10 mouse cellular contexts compared by ENCODE assay signal in genomic region chr6:125320323-125320722, GRCm38 (mm10). TPM values are rescaled to one million over a fixed set of nuclear protein-coding genes. Genes with fewer than 3 reads are reported as not detected.
DNase-seq lines count a peak whose midpoint lies in the region; ATAC-seq and TF ChIP-seq lines count a peak whose summit lies in the region.
"Had no signal": no experiment of that assay in that cellular context is flagged by ENCODE, and none has a peak within 500 bp of the region (broad histone marks: within the 10 kb centered on the region; RNA-seq: fewer than 3 reads in every experiment).

Gene Scnn1a (plus strand): TSS chr6:125320659.

- WGBS in hindbrain, embryonic 13.5 days, result 82% methylated on average over 1 of the region's 1 CpGs
- 83% methylated on average over 1 of the region's 1 CpGs for WGBS in hindbrain, embryonic 16.5 days
- 79% methylated on average over 1 of the region's 1 CpGs for WGBS in embryonic facial prominence, embryonic 13.5 days
- 95% methylated on average over 1 of the region's 1 CpGs for WGBS in kidney, postnatal 0 days

- no peak within 1 kb of the TSS for H3K4me3 ChIP-seq in hindbrain, embryonic 13.5 days
- no peak within 1 kb of the TSS for H3K4me3 ChIP-seq in hindbrain, embryonic 16.5 days (ENCODE audit: low read length)
- H3K4me3 ChIP-seq in embryonic facial prominence, embryonic 13.5 days, result no peak within 1 kb of the TSS
- H3K4me3 ChIP-seq in kidney, postnatal 0 days (replicated peaks; ENCODE audit: low read depth, low read length), result peak within 1 kb of the TSS; percentile 19; the same call in 1 of the 2 replicates
- H3K4me3 ChIP-seq: erythroblast, embryonic 14.5 days had no signal

- no peaks in the 10 kb centered on the region for H3K36me3 ChIP-seq in hindbrain, embryonic 13.5 days
- no peaks in the 10 kb centered on the region for H3K36me3 ChIP-seq in hindbrain, embryonic 16.5 days (ENCODE audit: control insufficient read depth, insufficient read depth, low read length)
- H3K36me3 ChIP-seq in embryonic facial prominence, embryonic 13.5 days, result no peaks in the 10 kb centered on the region
- H3K36me3 ChIP-seq in kidney, postnatal 0 days (ENCODE audit: insufficient read depth, low read length), result no peaks in the 10 kb centered on the region

- H3K9ac ChIP-seq in hindbrain, embryonic 13.5 days, result peak within 1 kb of the TSS; percentile 13; the same call in 1 of the 2 replicates
- no peak within 1 kb of the TSS for H3K9ac ChIP-seq in hindbrain, embryonic 16.5 days (ENCODE audit: low read depth, low read length)
- H3K9ac ChIP-seq in embryonic facial prominence, embryonic 13.5 days, result 0 out of 2 replicates have a peak within 1 kb of the TSS, but pooled peaks have one; percentile 16
- H3K9ac ChIP-seq in kidney, postnatal 0 days (ENCODE audit: low read depth, low read length), result no peak within 1 kb of the TSS

- H3K4me2 ChIP-seq in hindbrain, embryonic 13.5 days, result no peak within 1 kb of the TSS
- H3K4me2 ChIP-seq in hindbrain, embryonic 16.5 days (ENCODE audit: low read length), result no peak within 1 kb of the TSS
- peak within 1 kb of the TSS; percentile 15; the same call in 1 of the 2 replicates for H3K4me2 ChIP-seq in embryonic facial prominence, embryonic 13.5 days
- H3K4me2 ChIP-seq in kidney, postnatal 0 days (ENCODE audit: low read length), result peak within 1 kb of the TSS; percentile 30

- 0 out of 2 replicates have a peak, but pooled peaks have one; percentile 18 for ATAC-seq in hindbrain, embryonic 13.5 days (ENCODE audit: low FRiP score)
- ATAC-seq in hindbrain, embryonic 16.5 days, result no peak
- ATAC-seq in embryonic facial prominence, embryonic 13.5 days (ENCODE audit: insufficient number of reproducible peaks, insufficient read depth, low FRiP score, low TSS enrichment, low read depth), result no peak; the same call in 1 of the 2 replicates
- peak; percentile 73 for ATAC-seq in kidney, postnatal 0 days (replicated peaks; ENCODE audit: low FRiP score, low read depth)

- H3K27me3 ChIP-seq in hindbrain, embryonic 13.5 days, result peaks cover 55% of the 10 kb centered on the region
- H3K27me3 ChIP-seq in hindbrain, embryonic 16.5 days (replicated peaks; ENCODE audit: control insufficient read depth, insufficient read depth, low read length), result peaks cover 13% of the 10 kb centered on the region
- H3K27me3 ChIP-seq in embryonic facial prominence, embryonic 13.5 days, result peaks cover 45% of the 10 kb centered on the region
- H3K27me3 ChIP-seq in kidney, postnatal 0 days (ENCODE audit: insufficient read depth, low read length), result no peaks in the 10 kb centered on the region

- no peak for TF ChIP-seq CTCF in kidney, postnatal 0 days (IDR thresholded peaks at IDR 0.05; ENCODE audit: low read depth)

- no peaks in the 10 kb centered on the region for H3K9me3 ChIP-seq in hindbrain, embryonic 13.5 days
- H3K9me3 ChIP-seq in hindbrain, embryonic 16.5 days (ENCODE audit: control insufficient read depth, low read length), result no peaks in the 10 kb centered on the region
- H3K9me3 ChIP-seq in embryonic facial prominence, embryonic 13.5 days, result no peaks in the 10 kb centered on the region
- H3K9me3 ChIP-seq in kidney, postnatal 0 days (replicated peaks; ENCODE audit: low read length), result no peaks in the 10 kb centered on the region

- no peak for DNase-seq in kidney, postnatal 0 days (ENCODE audit: low spot score)
- DNase-seq in lung, postnatal 10 days, result peak; percentile 71
- no peak for DNase-seq in spleen, postnatal 36 days (ENCODE audit: low spot score in 2 of 2)
- DNase-seq in cerebellum, adult 8-10 months, result no peak
- DNase-seq in gastrocnemius, adult 8-10 months (ENCODE audit: low spot score in 2 of 2), result no peak
- DNase-seq: cerebellum, adult 2 months had no signal

- peaks cover 8% of the 10 kb centered on the region for H3K4me1 ChIP-seq in hindbrain, embryonic 13.5 days (replicated peaks)
- no peaks in the 10 kb centered on the region for H3K4me1 ChIP-seq in hindbrain, embryonic 16.5 days (ENCODE audit: control insufficient read depth, insufficient read depth, low read depth, low read length)
- peaks cover 17% of the 10 kb centered on the region for H3K4me1 ChIP-seq in embryonic facial prominence, embryonic 13.5 days
- no peaks in the 10 kb centered on the region for H3K4me1 ChIP-seq in kidney, postnatal 0 days (replicated peaks; ENCODE audit: insufficient read depth, low read length)

- H3K27ac ChIP-seq in hindbrain, embryonic 13.5 days, result no peak within 1 kb of the TSS
- H3K27ac ChIP-seq in hindbrain, embryonic 16.5 days (ENCODE audit: low read depth, low read length), result no peak within 1 kb of the TSS
- H3K27ac ChIP-seq in embryonic facial prominence, embryonic 13.5 days, result no peak within 1 kb of the TSS
- H3K27ac ChIP-seq in kidney, postnatal 0 days, result peak within 1 kb of the TSS; percentile 80

RNA-seq across cellular contexts. Expression of gene Scnn1a, which starts in this region (rescaled TPM):
- 0.29 and 0.31 TPM in 2 replicates for polyA plus RNA-seq in hindbrain, embryonic 13.5 days (2015; fragmentation: Nextera tagmentation; extraction: Ambion mirVana)
- 0.69 and 0.70 TPM in 2 replicates for polyA plus RNA-seq in hindbrain, embryonic 16.5 days (2015; fragmentation: Nextera tagmentation; extraction: Ambion mirVana)
- 1.3 and 1.5 TPM in 2 replicates for polyA plus RNA-seq in embryonic facial prominence, embryonic 13.5 days (2015; fragmentation: Nextera tagmentation; extraction: Ambion mirVana)
- polyA plus RNA-seq in kidney, postnatal 0 days (2015; fragmentation: Nextera tagmentation; extraction: Ambion mirVana), result 19.9 and 22.7 TPM in 2 replicates
- under 1 TPM; 0.17 to 0.19 (median 0.17) TPM for total RNA-seq in gastrocnemius, adult 8-10 months (2022)

Comparison
In these comparisons a context has a peak if more than half of its experiments do, and no peak if none do; other contexts are left out.
1. Peak in ATAC-seq and H3K9ac ChIP-seq in hindbrain, embryonic 13.5 days; RNA of the gene not detected or under 1 TPM.
2. H3K4me2 ChIP-seq: peak in embryonic facial prominence, embryonic 13.5 days (single experiment) and kidney, postnatal 0 days (single experiment); none in hindbrain, embryonic 13.5 days (single experiment) and hindbrain, embryonic 16.5 days (single experiment).